Mouse (Mus musculus): ENCODE measurements at regions not wholly inside any gene's neighbourhood (a gene's known extent, or its start where the extent isn't known, plus 50 kb on each side); places are given as distances from the start of the nearest gene placed in this dataset.

DNA sequence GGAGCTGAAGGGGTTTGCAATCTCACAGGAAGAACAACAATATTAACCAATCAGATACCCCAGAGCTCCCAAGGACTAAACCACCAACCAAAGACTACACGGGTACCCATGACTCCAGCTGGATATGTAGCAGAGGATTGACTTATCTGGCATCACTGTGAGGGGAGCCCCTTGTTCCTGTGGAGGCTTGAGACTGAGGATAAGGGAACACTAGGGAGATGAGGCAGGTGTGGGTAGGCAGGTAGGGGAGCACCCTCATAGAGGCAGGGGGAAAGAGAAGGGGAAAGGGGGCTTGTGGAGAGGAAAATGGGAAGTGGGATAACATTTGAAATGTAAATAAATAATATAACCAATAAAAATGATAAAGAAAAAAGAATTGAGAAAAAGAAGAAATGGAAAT is 134.8 kb downstream of the G6pd2 start:
- DNase-seq, result no peak

DNA sequence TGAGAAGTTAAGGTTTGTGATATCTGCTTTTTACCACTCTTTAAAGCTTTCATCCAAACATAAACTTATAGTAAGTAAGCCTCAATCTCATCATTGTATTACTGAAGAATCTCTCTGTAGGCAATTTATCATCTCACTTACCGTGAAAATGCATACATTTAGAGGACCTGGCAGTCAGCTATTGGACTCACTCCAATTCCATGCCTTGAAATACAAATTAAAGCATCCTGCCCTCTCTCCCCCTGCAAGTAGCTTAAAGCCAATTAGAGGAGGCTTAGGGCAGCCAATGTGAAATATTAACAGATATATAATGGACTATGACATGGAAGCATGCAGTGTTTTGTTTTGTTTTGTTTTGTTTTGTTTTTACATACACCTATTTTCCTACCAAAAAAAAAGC is 176.6 kb downstream of the G6pd2 start:
- DNase-seq, result no peak

DNA sequence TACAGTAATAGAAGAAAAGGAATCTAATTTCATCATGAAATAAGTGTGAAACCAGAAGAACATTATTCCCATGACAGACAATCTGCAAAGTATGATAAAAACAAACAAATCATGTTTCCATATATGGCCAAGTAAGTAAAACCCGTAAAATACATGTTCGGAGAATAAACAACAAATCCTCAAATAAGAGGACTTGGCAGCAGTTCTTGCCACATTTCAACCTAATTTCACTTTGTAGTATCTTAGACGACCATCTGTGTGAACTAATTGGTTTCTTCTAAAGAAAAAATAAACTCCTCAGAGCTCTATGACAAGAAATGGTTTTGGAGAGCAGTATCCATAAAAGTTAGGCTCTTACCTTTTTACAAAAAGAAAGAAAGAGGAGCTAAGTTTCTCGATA is 210.9 kb downstream of the G6pd2 start:
- no peak for DNase-seq

DNA sequence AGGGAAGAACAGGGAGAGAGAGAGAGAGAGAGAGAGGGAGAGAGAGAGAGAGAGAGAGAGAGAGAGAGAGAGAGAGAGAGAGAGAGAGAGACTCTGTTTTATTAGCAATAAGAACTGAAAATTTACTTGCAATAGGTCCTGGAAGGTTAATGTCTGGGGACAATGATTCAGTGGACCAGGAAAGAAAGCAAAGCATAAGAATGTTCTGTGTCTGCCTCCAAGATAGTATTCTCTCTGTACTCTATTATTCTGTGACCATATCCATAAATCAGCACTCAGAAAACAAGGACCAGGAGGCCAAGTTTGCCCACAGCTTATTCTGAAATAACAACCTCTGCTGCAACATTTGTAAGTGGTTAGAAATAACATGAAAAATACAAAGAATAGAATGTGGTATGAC is 211.6 kb downstream of the G6pd2 start:
- no peak for DNase-seq

DNA sequence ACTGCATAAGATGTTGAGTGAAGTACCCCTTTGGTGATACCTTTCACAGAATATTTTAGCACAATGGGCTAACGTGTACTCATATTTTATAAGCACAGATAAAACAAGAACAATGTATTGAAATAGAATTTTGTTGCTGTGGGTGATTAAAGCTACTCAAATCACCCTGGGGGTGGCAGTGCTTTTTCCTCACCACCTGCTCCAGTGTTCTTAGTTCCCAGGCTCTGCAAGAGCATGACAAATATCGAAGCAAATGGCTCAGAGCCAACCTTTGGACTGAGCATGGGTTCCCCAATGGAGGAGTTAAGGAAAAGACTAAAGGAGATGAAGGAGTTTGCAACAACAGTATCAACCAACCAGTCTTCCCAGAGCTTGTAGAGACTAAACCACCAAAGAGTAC is 232.9 kb downstream of the G6pd2 start:
- peak; percentile 8 for DNase-seq

DNA sequence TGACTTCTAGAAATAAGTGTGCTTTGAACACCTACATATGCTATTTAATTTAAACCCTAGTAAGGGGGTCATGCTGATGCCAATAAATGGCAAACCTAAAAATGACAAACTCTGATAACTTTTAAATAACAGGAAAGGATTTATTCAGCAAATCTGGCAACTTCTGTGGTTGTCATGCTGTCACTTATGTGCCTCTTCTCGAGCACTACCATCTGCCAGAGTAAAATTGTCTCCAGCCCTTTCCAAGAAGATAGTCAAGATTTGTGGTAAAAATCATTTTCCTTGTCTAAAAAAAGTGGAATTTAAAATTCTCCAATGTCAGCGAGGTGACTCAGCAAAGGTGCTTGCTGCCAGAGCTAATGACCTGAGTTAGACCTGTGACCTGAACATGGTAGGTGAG is 235.1 kb downstream of the G6pd2 start:
- peak; percentile 11 for DNase-seq

DNA sequence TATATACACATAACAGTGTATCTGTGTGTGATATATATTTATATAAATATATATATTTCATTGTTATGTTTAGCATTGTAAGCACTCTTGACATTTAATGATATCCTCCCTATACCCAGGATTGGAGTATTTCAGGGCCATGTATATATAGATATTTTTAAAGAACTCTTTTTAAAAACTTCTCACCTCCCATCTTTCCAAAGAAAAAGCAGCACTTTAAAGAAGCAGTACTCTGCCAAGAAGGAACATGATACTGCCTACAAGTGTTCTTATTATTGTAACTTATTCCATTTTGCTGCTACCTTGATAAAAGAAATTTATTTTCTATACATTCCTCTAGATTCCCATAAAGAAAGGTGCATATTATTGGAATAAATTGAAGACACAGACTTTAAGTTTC is 270.4 kb downstream of the G6pd2 start:
- no peak for DNase-seq

DNA sequence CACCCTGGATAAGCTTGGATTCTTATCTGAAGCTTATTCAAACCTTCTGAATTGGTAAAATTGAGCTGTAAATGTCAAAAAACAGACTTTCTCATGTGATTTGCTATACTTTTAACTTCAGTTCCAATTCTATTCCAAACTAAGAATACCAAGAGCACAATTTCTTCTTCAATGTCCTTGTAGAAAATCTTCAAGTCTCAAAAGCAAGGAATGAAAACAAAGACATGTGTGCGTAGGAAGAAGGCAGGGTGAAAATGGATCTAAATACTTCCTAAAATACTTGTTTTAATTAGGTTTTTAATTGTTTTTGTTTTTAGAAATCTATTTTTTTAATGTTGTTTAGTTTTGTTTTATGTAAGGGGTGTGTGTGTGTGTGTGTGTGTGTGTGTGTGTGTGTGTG is 280.9 kb downstream of the G6pd2 start:
- no peak for DNase-seq

DNA sequence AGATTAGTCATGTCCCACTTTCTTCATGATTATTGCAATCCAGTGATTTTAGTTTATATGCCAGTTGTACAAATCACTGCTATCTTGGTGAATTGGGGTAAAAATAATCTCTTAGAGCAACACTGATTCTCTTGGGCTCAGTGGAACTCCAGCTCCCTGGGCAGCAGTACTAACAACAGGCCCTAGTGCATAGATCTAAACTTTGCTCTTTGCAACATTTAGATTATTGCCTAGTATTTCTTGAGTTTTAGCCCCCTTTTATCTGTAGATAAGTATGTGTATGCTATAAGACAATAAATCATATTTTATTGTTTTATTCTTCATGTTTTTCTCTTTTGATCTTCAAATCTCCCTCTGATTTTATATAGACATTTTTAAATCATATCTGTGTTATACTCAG is 287.4 kb downstream of the G6pd2 start:
- no peak for DNase-seq

DNA sequence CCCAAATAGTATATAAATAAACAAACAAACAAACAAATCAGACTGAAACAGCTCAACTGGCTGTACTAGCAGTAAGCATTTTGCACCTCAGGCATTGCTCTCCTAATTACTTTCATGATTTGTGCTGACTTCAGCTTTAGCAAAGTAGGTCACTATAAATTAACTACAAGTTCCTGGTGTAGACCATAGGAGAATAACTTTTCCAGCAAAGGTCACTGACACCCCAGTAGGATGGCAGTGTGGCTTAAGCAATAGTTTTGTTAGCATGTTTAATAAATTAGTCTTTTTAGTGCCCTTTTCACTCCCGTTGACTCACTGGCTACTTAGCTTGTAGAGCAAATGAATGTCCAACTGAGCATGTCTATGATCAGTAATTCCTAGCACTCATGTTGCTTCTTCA is 304.6 kb downstream of the G6pd2 start:
- no peak for DNase-seq

DNA sequence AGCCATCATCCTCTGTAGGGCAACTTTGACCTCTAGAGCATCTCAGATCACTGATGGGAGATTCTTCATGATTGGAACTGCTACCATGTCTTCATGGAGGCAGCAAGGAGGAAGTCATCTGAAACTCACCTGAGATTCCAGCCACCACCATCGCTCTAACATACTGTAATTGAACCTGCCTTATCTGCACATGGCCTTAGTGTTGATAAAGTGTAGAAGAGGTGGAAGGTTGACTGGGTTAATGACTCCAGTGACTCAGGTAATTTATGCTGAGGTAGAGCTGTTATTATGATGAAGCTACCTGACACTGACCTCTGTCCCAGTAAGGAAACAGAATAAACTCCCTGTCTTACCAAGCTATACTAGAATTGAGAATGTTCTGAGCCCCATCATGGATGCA is 305.0 kb downstream of the G6pd2 start:
- DNase-seq, result no peak

DNA sequence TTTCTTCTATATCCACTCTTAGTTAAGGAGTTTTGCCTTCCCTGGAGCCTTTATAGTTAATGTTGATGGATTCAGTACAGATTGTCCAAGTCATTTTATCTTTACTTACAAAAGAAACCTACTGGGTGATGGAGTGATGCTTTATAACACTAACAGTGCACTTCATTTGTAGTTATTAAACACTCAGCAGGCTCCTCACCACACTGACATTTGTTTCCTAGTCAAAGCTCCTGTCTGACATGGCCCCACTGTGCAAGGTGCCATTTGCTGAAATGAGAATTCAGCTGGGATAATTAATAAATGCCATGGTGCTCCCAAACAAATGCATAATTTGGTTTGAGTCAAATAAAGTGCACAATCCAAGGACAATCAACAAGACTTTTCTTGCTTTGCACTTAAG is 336.6 kb downstream of the G6pd2 start:
- no peak for DNase-seq

DNA sequence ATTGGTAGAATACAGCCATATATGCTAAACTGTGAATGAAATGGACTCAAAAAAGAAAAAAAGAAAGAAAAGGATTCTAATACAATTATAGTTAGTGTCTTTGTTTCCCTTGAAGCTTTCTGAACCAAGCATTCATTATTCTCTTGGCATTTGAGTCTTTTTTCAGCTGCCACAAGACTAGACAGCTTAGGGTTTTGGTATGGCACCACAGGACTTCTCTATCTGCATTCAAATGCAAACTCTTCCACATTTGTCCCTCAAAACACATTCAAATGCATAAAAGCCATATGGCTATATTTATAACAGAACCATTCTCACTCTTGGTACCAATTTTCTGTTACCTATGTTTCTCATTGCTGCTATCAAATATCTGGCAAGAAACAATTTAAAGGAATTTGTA is 338.8 kb downstream of the G6pd2 start:
- no peak for DNase-seq

DNA sequence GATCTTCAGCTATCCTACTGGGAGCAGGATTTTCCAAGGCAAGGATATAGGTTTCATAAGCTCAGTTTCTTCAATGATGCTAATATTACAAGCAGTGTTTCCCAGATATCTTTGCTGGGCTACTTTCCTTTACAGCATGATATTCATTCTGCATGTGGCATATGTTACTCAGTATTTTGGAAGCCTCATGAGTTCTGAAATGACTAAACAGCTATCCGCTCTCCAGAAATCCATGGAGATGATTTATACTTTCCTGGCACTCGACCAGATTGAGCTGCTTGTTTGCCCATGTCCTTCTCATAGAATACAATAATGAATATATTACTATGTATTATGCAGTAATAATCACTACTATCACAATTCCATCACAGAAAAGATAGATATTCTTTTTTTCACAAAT is 351.9 kb downstream of the G6pd2 start:
- DNase-seq, result peak; percentile 34

DNA sequence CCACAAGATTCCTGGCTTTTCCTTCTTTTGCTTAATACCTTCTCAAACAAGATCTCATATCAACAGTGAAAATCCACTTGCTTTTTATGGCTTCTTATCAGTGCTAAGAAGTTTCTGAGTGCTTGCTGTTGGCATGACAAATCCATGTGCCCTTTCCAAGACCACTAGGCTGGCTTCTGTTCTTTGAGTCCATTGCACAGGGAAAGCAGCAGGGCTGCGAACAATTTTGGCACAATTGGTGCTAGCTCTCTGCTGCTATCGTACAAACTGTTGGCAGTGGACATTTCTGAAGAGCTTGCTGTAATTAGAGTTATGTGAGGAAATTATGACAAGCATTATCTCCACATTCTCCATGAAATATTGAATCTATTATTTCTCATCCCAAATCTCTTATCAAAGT is 383.5 kb downstream of the G6pd2 start:
- no peak for DNase-seq

DNA sequence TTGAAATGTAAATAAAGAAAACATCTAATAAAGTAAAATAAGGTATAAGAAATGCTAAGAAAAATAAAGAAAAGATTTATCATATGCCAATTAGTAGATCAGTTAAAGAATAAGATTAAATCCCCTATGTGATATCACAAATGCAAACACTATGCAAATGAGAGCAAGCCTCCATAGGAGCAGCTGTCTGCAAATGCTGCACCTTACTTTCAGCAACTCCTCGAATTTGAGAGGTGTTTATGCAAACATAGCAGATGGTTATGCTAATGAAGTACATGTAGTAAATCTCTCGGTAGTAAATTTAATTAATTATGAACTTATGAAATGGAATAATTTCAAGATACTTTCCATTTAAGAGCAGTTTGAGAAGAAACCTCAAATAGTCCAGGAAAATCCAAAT is 396.8 kb downstream of the G6pd2 start:
- no peak for DNase-seq
